Mouse (Mus musculus): ENCODE results near the gene Lypd5. TPM values are rescaled to one million over a fixed set of nuclear protein-coding genes. Genes with fewer than 3 reads are reported as not detected.
A peak's percentile ranks its signal among the peaks of the same experiment; 100 is the strongest.

The Lypd5 gene
- polyA plus RNA-seq, 1 experiment: not detected

DNA sequence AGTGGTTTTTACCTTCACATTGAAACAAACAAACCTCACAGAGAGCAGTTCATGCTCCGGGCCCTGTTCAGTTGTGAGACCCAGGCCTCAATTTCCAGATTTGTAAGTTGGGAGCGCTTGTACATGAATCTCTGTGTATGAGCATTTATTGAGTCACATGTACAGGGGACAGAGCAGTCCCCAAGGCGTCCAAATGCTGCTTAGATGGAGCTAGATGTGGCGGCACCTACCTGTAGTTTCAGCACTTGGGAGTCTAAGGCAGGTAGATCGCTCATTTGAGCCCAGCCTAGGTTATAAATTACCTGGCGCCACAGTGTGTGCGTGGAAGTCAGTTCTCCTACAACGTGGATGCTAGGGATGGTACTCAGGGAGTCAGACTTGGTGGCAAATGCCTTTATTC is 27.5 kb downstream of the Lypd5 start:
- Histone ChIP-seq H3K4me3 (ENCODE audit: insufficient read depth, low read depth, low read length) (no peak overlapping the region), H3K27ac (ENCODE audit: insufficient read depth, low read depth, low read length) (no peak overlapping the region), H3K4me1 (ENCODE audit: control insufficient read depth, insufficient read depth, low read length) (peaks cover 19% of the 10 kb centered on the region)
- WGBS: 94% methylated on average over 8 of the region's 8 CpGs
- TF ChIP-seq POLR2A (IDR thresholded peaks at IDR 0.05; ENCODE audit: insufficient read depth, low read depth, low read length) (no peak), CTCF (IDR thresholded peaks at IDR 0.05; ENCODE audit: insufficient read depth, low read depth, low read length) (no peak)

DNA sequence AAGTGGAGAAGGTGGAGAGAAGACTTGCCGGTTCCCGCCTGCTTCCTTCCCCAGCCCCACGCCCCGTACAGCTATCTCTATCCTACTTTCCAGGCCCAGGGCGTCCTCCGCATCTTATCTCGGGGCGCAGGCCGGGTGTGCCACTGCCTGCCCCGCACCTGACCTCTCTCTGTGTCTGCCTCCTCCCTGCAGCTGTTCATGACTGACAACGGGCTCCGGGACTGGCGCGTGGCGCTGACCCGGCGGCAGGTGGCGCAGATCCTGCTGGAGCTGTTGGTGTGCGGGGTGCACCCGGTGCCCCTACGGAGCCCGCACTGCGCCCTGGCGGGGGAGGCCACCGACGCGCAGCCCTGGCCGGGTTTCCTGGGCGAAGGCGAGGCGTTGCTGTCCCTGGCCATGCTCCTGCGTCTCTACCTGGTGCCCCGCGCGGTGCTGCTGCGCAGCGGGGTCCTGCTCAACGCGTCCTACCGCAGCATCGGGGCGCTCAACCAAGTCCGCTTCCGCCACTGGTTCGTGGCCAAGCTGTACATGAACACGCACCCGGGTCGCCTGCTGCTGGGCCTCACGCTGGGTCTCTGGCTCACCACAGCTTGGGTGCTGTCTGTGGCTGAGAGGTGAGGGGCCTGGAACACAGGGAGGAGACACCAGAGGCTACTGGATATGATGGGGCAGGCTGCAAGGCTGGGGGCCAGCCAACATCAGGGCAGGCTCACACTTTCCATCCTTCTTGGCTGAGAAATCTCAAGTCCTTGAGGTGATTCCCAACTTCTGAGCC is 28.3 kb downstream of the Lypd5 start:
- peaks cover 19% of the 10 kb centered on the region for H3K4me1 ChIP-seq (ENCODE audit: control insufficient read depth, insufficient read depth, low read length)
- WGBS: 15% methylated on average over 49 of the region's 49 CpGs
- H3K4me3 ChIP-seq (ENCODE audit: insufficient read depth, low read depth, low read length): no peak overlapping the region
- no peak overlapping the region for H3K27ac ChIP-seq (ENCODE audit: insufficient read depth, low read depth, low read length)
- TF ChIP-seq POLR2A (IDR thresholded peaks at IDR 0.05; ENCODE audit: insufficient read depth, low read depth, low read length) (no peak), CTCF (IDR thresholded peaks at IDR 0.05; ENCODE audit: insufficient read depth, low read depth, low read length) (0 out of 2 replicates have a peak, but pooled peaks have one; percentile 22)

DNA sequence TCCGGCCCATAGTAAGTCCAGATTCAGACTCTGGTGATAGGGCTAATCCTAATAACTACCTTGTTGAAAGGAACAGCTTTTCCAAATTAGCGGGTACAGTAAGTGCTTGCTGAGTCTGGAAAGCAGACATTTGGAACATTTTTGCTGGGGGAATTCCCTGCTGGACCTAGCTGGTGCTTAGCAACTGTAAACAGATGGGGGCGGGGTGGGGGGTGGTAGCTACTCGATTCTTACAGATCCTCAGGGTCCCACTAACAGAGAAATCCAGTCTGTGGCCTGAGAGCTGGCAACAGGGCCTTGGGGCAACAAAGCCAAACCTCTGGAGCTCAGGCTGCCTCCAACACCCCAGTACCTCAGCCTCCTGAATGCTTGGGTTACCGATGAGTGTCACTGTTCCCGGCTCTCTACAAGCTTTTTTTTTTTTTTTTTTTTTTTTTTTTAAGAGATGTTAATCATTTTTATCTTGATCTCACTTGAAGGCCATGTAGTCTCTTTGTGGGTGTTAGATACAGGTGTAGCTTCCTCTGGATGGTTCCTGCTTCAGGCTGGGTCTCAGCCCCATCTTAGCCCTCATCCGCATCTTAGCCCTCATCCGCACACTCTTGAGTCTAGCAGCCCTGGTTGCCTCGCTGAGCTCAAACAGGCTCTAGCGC is 29.2 kb downstream of the Lypd5 start:
- Histone ChIP-seq H3K27ac (ENCODE audit: insufficient read depth, low read depth, low read length) (no peak overlapping the region), H3K4me1 (ENCODE audit: control insufficient read depth, insufficient read depth, low read length) (peaks cover 14% of the 10 kb centered on the region), H3K4me3 (ENCODE audit: insufficient read depth, low read depth, low read length) (no peak overlapping the region)
- TF ChIP-seq CTCF (IDR thresholded peaks at IDR 0.05; ENCODE audit: insufficient read depth, low read depth, low read length) (no peak), POLR2A (IDR thresholded peaks at IDR 0.05; ENCODE audit: insufficient read depth, low read depth, low read length) (no peak)
- 53% methylated on average over 10 of the region's 10 CpGs for WGBS

DNA sequence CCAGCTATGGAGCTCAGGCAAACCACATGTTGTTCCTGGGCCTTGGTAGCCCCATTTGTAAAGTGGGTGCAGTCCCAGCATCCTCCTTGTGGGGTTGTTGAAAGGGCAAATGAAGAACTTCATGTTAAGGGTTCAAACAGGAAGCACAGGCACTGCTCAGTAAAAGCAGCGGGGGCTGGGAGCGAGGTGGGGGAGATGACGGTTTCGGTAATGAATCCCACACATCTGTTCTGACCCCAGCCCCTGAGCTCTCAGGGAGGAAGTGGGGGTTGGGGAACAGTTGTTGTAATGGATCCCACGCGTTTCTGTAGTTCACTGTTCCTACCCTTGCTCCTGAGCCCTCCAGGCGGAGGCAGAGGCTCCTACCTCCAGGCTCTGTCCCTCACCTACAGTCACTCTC is 30.9 kb downstream of the Lypd5 start:
- TF ChIP-seq CTCF (IDR thresholded peaks at IDR 0.05; ENCODE audit: insufficient read depth, low read depth, low read length): no peak
- no peak for TF ChIP-seq POLR2A (IDR thresholded peaks at IDR 0.05; ENCODE audit: insufficient read depth, low read depth, low read length)
- 76% methylated on average over 7 of the region's 7 CpGs for WGBS
- peaks cover 13% of the 10 kb centered on the region for H3K4me1 ChIP-seq (ENCODE audit: control insufficient read depth, insufficient read depth, low read length)
- no peak overlapping the region for H3K4me3 ChIP-seq (ENCODE audit: insufficient read depth, low read depth, low read length)
- H3K27ac ChIP-seq (ENCODE audit: insufficient read depth, low read depth, low read length): no peak overlapping the region

DNA sequence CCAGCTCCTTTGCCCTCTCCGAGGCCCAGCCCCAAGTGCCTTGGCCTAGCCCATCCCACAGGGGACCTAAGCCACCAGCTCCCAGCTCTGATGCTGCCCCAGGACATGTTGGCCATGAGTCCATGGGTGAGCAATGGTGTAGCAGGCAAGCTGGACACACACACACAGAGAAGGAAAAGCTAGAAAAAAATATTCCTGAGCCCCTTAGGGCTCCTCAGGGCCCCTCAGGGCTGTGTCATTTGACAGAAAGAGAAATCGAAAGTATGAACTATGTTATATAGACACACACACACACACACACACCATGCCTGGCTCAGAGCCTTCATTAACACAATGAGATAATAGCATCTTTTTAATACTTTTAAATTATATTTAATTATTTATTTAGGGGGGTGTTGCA is 31.4 kb downstream of the Lypd5 start:
- WGBS: 87% methylated on average over 2 of the region's 2 CpGs
- no peak overlapping the region for H3K4me3 ChIP-seq (ENCODE audit: insufficient read depth, low read depth, low read length)
- H3K27ac ChIP-seq (ENCODE audit: insufficient read depth, low read depth, low read length): no peak overlapping the region
- TF ChIP-seq POLR2A (IDR thresholded peaks at IDR 0.05; ENCODE audit: insufficient read depth, low read depth, low read length) (no peak), CTCF (IDR thresholded peaks at IDR 0.05; ENCODE audit: insufficient read depth, low read depth, low read length) (no peak)
- H3K4me1 ChIP-seq (ENCODE audit: control insufficient read depth, insufficient read depth, low read length): peaks cover 13% of the 10 kb centered on the region

DNA sequence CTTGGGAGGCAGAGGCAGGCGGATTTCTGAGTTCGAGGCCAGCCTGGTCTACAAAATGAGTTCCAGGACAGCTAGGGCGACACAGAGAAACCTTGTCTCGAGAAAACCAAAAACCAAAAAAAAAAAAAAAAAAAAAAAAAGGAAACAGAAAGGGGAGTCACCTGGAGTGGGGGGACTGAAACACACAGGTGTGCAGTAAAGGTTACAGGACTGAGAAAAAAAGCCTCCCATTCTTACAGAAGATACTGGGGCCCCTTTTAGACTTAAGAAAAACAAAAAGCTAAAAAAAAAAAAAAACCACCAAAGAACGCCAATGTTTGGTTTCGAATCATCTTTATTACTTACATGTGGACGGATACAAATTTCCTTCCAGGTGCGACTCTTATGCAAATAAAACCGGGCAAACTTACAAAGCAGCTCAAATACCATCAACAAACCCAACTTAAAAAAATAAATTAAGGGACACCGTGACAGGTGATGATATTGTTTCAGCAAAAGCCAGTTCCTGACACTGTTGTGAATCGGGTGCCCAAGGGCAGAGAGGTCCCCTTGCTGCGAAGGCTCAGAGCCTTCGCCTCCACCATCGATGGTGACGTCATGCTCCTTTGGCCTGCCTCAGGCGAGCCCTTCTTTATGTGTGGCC is 33.9 kb downstream of the Lypd5 start:
- H3K4me3 ChIP-seq (ENCODE audit: insufficient read depth, low read depth, low read length): no peak overlapping the region
- WGBS: 88% methylated on average over 16 of the region's 16 CpGs
- TF ChIP-seq CTCF (IDR thresholded peaks at IDR 0.05; ENCODE audit: insufficient read depth, low read depth, low read length) (no peak), POLR2A (IDR thresholded peaks at IDR 0.05; ENCODE audit: insufficient read depth, low read depth, low read length) (no peak)
- H3K27ac ChIP-seq (ENCODE audit: insufficient read depth, low read depth, low read length): no peak overlapping the region
- H3K4me1 ChIP-seq (ENCODE audit: control insufficient read depth, insufficient read depth, low read length): peaks cover 6% of the 10 kb centered on the region

DNA sequence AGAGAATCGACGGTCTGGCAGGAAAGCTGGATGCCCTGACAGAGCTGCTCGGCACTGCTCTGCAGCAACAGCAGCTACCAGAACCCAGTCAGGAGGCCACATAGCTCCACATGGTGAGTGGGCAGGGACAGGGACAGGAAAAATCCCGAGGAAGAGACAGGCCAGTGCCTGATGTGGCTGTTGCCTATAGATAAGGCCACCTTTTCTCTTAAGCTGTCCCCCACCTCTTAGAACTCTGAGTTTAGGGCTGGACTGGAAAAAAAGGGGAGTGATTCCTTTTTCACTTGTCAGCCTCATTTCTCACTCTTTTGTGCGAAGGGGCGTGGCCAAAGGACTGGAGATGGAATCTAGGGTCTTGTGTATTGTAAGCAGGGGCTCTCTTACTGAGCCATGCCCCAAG is 35.1 kb downstream of the Lypd5 start:
- Histone ChIP-seq H3K4me1 (ENCODE audit: control insufficient read depth, insufficient read depth, low read length) (peaks cover 3% of the 10 kb centered on the region; the same call in 1 of the 2 replicates), H3K27ac (ENCODE audit: insufficient read depth, low read depth, low read length) (no peak overlapping the region), H3K4me3 (ENCODE audit: insufficient read depth, low read depth, low read length) (no peak overlapping the region)
- no peak for TF ChIP-seq POLR2A (IDR thresholded peaks at IDR 0.05; ENCODE audit: insufficient read depth, low read depth, low read length)
- TF ChIP-seq CTCF (IDR thresholded peaks at IDR 0.05; ENCODE audit: insufficient read depth, low read depth, low read length): no peak
- WGBS: 65% methylated on average over 6 of the region's 6 CpGs

DNA sequence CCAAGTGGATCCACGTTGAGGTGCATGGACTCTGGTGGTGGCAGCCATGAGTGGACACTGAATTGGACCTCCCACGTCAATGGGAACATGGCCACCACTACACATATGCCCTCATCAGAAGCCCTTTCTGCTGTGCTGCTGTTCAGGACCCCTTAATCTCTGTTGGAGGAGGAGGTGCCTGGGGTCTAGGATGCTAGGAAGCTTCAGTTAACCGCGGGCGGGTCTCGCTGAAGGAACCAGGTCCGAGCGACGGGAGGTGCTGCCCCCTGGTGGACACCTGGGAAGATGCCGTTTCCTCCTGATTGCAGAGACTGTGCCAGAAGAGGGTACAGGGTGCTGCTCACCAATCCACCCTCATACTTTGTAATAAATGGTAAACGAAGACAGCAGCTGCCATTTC is 35.8 kb downstream of the Lypd5 start:
- 7% methylated on average over 11 of the region's 11 CpGs for WGBS
- Histone ChIP-seq H3K27ac (ENCODE audit: insufficient read depth, low read depth, low read length) (no peak overlapping the region), H3K4me3 (ENCODE audit: insufficient read depth, low read depth, low read length) (no peak overlapping the region), H3K4me1 (ENCODE audit: control insufficient read depth, insufficient read depth, low read length) (peaks cover 7% of the 10 kb centered on the region; the same call in 1 of the 2 replicates)
- TF ChIP-seq CTCF (IDR thresholded peaks at IDR 0.05; ENCODE audit: insufficient read depth, low read depth, low read length) (peak; percentile 90), POLR2A (IDR thresholded peaks at IDR 0.05; ENCODE audit: insufficient read depth, low read depth, low read length) (no peak)

DNA sequence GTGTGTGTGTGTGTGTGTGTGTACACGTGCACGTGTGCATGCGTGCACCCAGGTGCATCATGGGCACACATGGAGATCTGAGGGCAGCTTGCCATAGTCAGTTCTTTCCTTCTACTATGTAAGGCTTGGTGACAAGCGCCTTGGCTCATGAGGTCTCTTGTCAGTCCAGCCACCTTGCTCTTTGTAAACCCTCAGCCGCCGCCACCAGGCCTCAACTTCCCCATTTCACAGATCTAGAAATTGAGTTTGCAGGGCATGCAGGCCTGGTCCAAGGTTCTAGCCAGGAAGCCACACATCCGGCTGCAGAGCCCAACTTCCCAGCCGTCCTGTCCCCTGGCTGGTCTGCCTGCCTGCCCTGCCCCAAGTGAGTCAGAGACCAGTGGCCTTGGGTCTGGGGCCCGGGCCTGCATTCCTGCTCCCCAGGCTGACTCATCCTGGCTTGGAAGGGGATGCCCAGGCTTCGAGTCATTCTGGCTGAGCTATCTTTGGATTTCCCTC is 38.1 kb downstream of the Lypd5 start:
- Histone ChIP-seq H3K4me1 (ENCODE audit: control insufficient read depth, insufficient read depth, low read length) (peaks cover 21% of the 10 kb centered on the region), H3K4me3 (ENCODE audit: insufficient read depth, low read depth, low read length) (no peak overlapping the region), H3K27ac (ENCODE audit: insufficient read depth, low read depth, low read length) (no peak overlapping the region)
- WGBS: 81% methylated on average over 10 of the region's 10 CpGs
- no peak for TF ChIP-seq POLR2A (IDR thresholded peaks at IDR 0.05; ENCODE audit: insufficient read depth, low read depth, low read length)
- no peak for TF ChIP-seq CTCF (IDR thresholded peaks at IDR 0.05; ENCODE audit: insufficient read depth, low read depth, low read length)

Measured in olfactory bulb, adult 2 months (tissue).